Mouse (Mus musculus) small intestine, adult 2 months (tissue): Measurements from ENCODE around the gene 1520401A03Rik. TPM values are rescaled to one million over a fixed set of nuclear protein-coding genes. Genes with fewer than 3 reads are reported as not detected.
"Not testable (repeated sequence)": the region's sequence is repeated elsewhere in the genome, so short reads cannot be mapped to it uniquely, and the experiment has no call there.

Source experiments
- H3K27ac ChIP-seq: fragments of 200-500 bp; 2 replicates; pipeline ENCODE4 v1.5.1; 2012; ENCODE audit warnings: low read depth, low read length, control low read depth, inconsistent platforms; ENCODE audit not compliant: insufficient read depth
- H3K27me3 ChIP-seq: fragments of 200-500 bp; 2 replicates; pipeline ENCODE4 v1.6.1; 2012; ENCODE audit warnings: mild to moderate bottlenecking, moderate library complexity, low read length, inconsistent platforms; ENCODE audit not compliant: control insufficient read depth, insufficient read depth
- H3K36me3 ChIP-seq: fragments of 200-500 bp; 2 replicates; pipeline ENCODE4 v1.6.1; 2012; ENCODE audit warnings: mild to moderate bottlenecking, low read length, control low read depth, inconsistent platforms; ENCODE audit not compliant: control insufficient read depth, insufficient read depth
- H3K4me1 ChIP-seq: fragments of 200-500 bp; 2 replicates; pipeline ENCODE4 v1.6.1; 2012; ENCODE audit warnings: low read length, inconsistent platforms, mixed read lengths; ENCODE audit not compliant: control insufficient read depth, insufficient read depth, insufficient read length
- H3K4me3 ChIP-seq: fragments of 200-500 bp; 2 replicates; pipeline ENCODE4 v1.5.1; 2012; ENCODE audit warnings: low read depth, mild to moderate bottlenecking, control low read depth, inconsistent platforms, low read length, moderate library complexity
- CTCF ChIP-seq: fragments of 200-500 bp; IDR thresholded peaks from 2 replicates; pipeline ENCODE4 v1.5.1; 2012; ENCODE audit warnings: low read depth, mild to moderate bottlenecking, control low read depth, inconsistent platforms, low read length, moderate library complexity, mixed read lengths; ENCODE audit not compliant: insufficient replicate concordance, insufficient read length; ENCODE audit errors: extremely low read depth
- POLR2A ChIP-seq: fragments of 200-500 bp; IDR thresholded peaks from 2 replicates; pipeline ENCODE4 v1.6.1; 2012; ENCODE audit warnings: low read depth, mild to moderate bottlenecking, control low read depth, inconsistent platforms, low read length, moderate library complexity
- WGBS: fragments of 180-500 bp; shearing (Covaris S2); methylation state at CpG from one replicate; pipeline ENCODE4 v1.1.7; 2018; 5-methylcytosine and 5-hydroxymethylcytosine counted together
- polyA plus RNA-seq: library from polyadenylated mRNA; depleted of rRNA; stranded (reverse); fragments of >200 nt; gene quantifications from 2 replicates; pipeline ENCODE4 v1.2.3, GENCODE M21; 2012; rRNA removed

1520401A03Rik gene
- polyA plus RNA-seq, result not detected in 2 replicates

GRCm38 (mm10) chr17:23722376-23723125 lies at the start of gene 1520401A03Rik:
TSS of gene 1520401A03Rik (minus strand) at chr17:23722783.
- WGBS, result 89% methylated on average over 7 of the region's 7 CpGs
- H3K4me3 ChIP-seq, result no peak within 1 kb of the TSS
- TF ChIP-seq CTCF, result no peak
- no peak for TF ChIP-seq POLR2A
- H3K36me3 ChIP-seq, result no peaks in the 10 kb centered on the region
- no peaks in the 10 kb centered on the region for H3K27me3 ChIP-seq
- peaks cover 19% of the 10 kb centered on the region for H3K4me1 ChIP-seq
- no peak within 1 kb of the TSS for H3K27ac ChIP-seq

- H3K36me3 ChIP-seq, H3K4me1 ChIP-seq, H3K4me3 ChIP-seq, H3K27ac ChIP-seq, H3K27me3 ChIP-seq: not testable (repeated sequence)
- WGBS, result 52% methylated on average over 2 of the region's 2 CpGs
Observed at GRCm38 (mm10) chr17:23772219-23772556, 49.6 kb upstream of the 1520401A03Rik start.

- 3% methylated on average over 58 of the region's 58 CpGs for WGBS
- TF ChIP-seq CTCF (no peak), POLR2A (no peak; the same call in none of the 2 replicates)
Observed at GRCm38 (mm10) chr17:23771284-23772218, 49.0 kb upstream of the 1520401A03Rik start, which contains the start of gene Flywch1. TSS of gene Flywch1 (minus strand) at chr17:23771602.

GRCm38 (mm10) chr17:23770896-23771283 lies 48.3 kb upstream of the 1520401A03Rik start:
- Histone ChIP-seq H3K27me3 (no peaks in the 10 kb centered on the region), H3K4me1 (peaks cover 6% of the 10 kb centered on the region), H3K4me3 (peak overlapping the region; percentile 90), H3K36me3 (no peaks in the 10 kb centered on the region), H3K27ac (0 out of 2 replicates have a peak overlapping the region, but pooled peaks have one; percentile 4)
- TF ChIP-seq CTCF (no peak), POLR2A (no peak)
- 1% methylated on average over 19 of the region's 19 CpGs for WGBS

More at GRCm38 (mm10) chr17:23771284-23772218, 49.0 kb upstream of the 1520401A03Rik start, which contains the start of gene Flywch1:
- H3K27ac ChIP-seq, result 0 out of 2 replicates have a peak within 1 kb of the TSS, but pooled peaks have one; percentile 4
- no peaks in the 10 kb centered on the region for H3K36me3 ChIP-seq
- peak within 1 kb of the TSS; percentile 90 for H3K4me3 ChIP-seq
- no peaks in the 10 kb centered on the region for H3K27me3 ChIP-seq
- peaks cover 6% of the 10 kb centered on the region for H3K4me1 ChIP-seq

DNA sequence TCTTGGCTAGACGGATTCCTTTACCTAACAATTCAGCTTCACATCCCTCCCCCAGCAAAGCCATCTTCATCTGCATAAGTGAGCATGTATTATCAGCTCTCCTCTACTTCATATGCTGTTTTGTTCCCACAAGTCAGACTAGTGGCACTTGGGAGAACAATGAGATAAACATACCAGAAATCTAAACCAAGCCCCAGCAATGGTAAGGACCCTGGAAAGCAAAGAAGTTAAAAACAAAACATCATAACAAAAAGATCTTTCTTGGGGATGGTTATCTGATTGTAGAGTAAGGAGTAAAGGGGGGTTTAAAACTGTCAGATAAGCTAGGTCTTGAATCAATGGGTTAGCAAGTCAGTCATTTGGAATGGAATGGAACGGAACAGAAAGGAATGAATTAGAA lies 47.9 kb upstream of the 1520401A03Rik start:
- WGBS, result 55% methylated on average over 2 of the region's 2 CpGs
- no peaks in the 10 kb centered on the region for H3K27me3 ChIP-seq
- H3K36me3 ChIP-seq, result no peaks in the 10 kb centered on the region
- TF ChIP-seq CTCF, result no peak
- no peak for TF ChIP-seq POLR2A
- H3K4me1 ChIP-seq, result peaks cover 6% of the 10 kb centered on the region
- H3K27ac ChIP-seq, result no peak overlapping the region
- no peak overlapping the region for H3K4me3 ChIP-seq

GRCm38 (mm10) chr17:23762976-23763375 lies 40.4 kb upstream of the 1520401A03Rik start:
- no peak for TF ChIP-seq POLR2A
- no peak for TF ChIP-seq CTCF
- Histone ChIP-seq H3K27ac (no peak overlapping the region), H3K27me3 (no peaks in the 10 kb centered on the region), H3K36me3 (peaks cover 5% of the 10 kb centered on the region; the same call in 1 of the 2 replicates), H3K4me1 (peaks cover 16% of the 10 kb centered on the region; the same call in 1 of the 2 replicates), H3K4me3 (no peak overlapping the region)
- WGBS, result 90% methylated on average over 11 of the region's 11 CpGs

GRCm38 (mm10) chr17:23761155-23761554 lies 38.6 kb upstream of the 1520401A03Rik start:
- Histone ChIP-seq H3K27ac (no peak overlapping the region), H3K4me1 (peaks cover 19% of the 10 kb centered on the region; the same call in 1 of the 2 replicates), H3K4me3 (no peak overlapping the region), H3K27me3 (no peaks in the 10 kb centered on the region), H3K36me3 (peaks cover 11% of the 10 kb centered on the region; the same call in 1 of the 2 replicates)
- no peak for TF ChIP-seq POLR2A
- no peak for TF ChIP-seq CTCF
- WGBS, result 98% methylated on average over 3 of the region's 3 CpGs
